Mouse (Mus musculus) forebrain, embryonic 16.5 days (tissue): ENCODE measurements at regions not wholly inside any gene's neighbourhood (a gene's known extent, or its start where the extent isn't known, plus 50 kb on each side); places are given as distances from the start of the nearest gene placed in this dataset.

Experiments
- ATAC-seq: fragments of 200-750 bp; cut with Nextera tagmentation; 2 replicates; pipeline ENCODE4 v1.8.0; 2017; ENCODE audit warnings: mild to moderate bottlenecking, moderate library complexity
- H3K27ac ChIP-seq: fragments of 300-500 bp; sonication (generic); 2 replicates; pipeline ENCODE4 v1.5.1; 2014; ENCODE audit warnings: low read length, control low read depth
- H3K27me3 ChIP-seq: fragments of 300-500 bp; sonication (generic); replicated peaks from 2 replicates; pipeline ENCODE4 v1.6.1; 2014; ENCODE audit warnings: low read length; ENCODE audit not compliant: control insufficient read depth, insufficient read depth
- H3K36me3 ChIP-seq: fragments of 300-500 bp; sonication (generic); 2 replicates; pipeline ENCODE4 v1.6.1; 2014; ENCODE audit not compliant: control insufficient read depth, insufficient read depth
- H3K4me1 ChIP-seq: fragments of 300-500 bp; sonication (generic); replicated peaks from 2 replicates; pipeline ENCODE4 v1.6.1; 2014; ENCODE audit warnings: low read length; ENCODE audit not compliant: control insufficient read depth, insufficient read depth
- H3K4me2 ChIP-seq: fragments of 300-500 bp; sonication (generic); 2 replicates; pipeline ENCODE4 v1.6.1; 2014; ENCODE audit warnings: mild to moderate bottlenecking, low read length, control low read depth
- H3K4me3 ChIP-seq: fragments of 300-500 bp; sonication (generic); replicated peaks from 2 replicates; pipeline ENCODE4 v1.5.1; 2014; ENCODE audit warnings: mild to moderate bottlenecking, low read length, control low read depth
- H3K9ac ChIP-seq: fragments of 300-500 bp; sonication (generic); replicated peaks from 2 replicates; pipeline ENCODE4 v1.6.1; 2014; ENCODE audit warnings: low read depth, low read length, control low read depth
- H3K9me3 ChIP-seq: fragments of 300-500 bp; sonication (generic); 2 replicates; pipeline ENCODE4 v1.6.1; 2016; ENCODE audit warnings: low read length; ENCODE audit not compliant: control insufficient read depth
- WGBS: fragments of 180-500 bp; shearing (Covaris S2); extraction: QIAGEN DNeasy Blood & Tissue Kit; methylation state at CpG from one replicate; pipeline ENCODE4 v1.1.7; 2014; 5-methylcytosine and 5-hydroxymethylcytosine counted together

- no peaks in the 10 kb centered on the region for H3K36me3 ChIP-seq
- no peaks in the 10 kb centered on the region for H3K27me3 ChIP-seq
- no peak overlapping the region for H3K9ac ChIP-seq
- no peak overlapping the region for H3K4me2 ChIP-seq
- H3K9me3 ChIP-seq = no peaks in the 10 kb centered on the region
- 51% methylated on average over 4 of the region's 4 CpGs for WGBS
- no peaks in the 10 kb centered on the region; the same call in 1 of the 2 replicates for H3K4me1 ChIP-seq
- no peak overlapping the region for H3K27ac ChIP-seq
- no peak for ATAC-seq
- H3K4me3 ChIP-seq = no peak overlapping the region
Measured at GRCm38 (mm10) chr14:100792094-100792493, 408.0 kb downstream of the Prr30 start.

- Histone ChIP-seq H3K9me3 (no peaks in the 10 kb centered on the region), H3K36me3 (no peaks in the 10 kb centered on the region), H3K4me2 (no peak overlapping the region), H3K27me3 (no peaks in the 10 kb centered on the region), H3K4me3 (no peak overlapping the region), H3K9ac (no peak overlapping the region), H3K4me1 (peaks cover 2% of the 10 kb centered on the region; the same call in 1 of the 2 replicates), H3K27ac (no peak overlapping the region)
- peak; percentile 86 for ATAC-seq
- 41% methylated on average over 3 of the region's 3 CpGs for WGBS
Measured at GRCm38 (mm10) chr14:100781882-100782281, 418.2 kb downstream of the Prr30 start.

GRCm38 (mm10) chr14:100753951-100754350, 446.2 kb downstream of the Prr30 start:
- H3K9ac ChIP-seq = no peak overlapping the region
- ATAC-seq = no peak
- WGBS = 33% methylated on average over 2 of the region's 2 CpGs
- H3K4me3 ChIP-seq = no peak overlapping the region
- H3K9me3 ChIP-seq = no peaks in the 10 kb centered on the region
- no peak overlapping the region for H3K4me2 ChIP-seq
- H3K36me3 ChIP-seq = no peaks in the 10 kb centered on the region
- H3K27me3 ChIP-seq = no peaks in the 10 kb centered on the region
- no peak overlapping the region for H3K27ac ChIP-seq
- H3K4me1 ChIP-seq = peaks cover 19% of the 10 kb centered on the region

- Histone ChIP-seq H3K9me3 (no peaks in the 10 kb centered on the region), H3K27me3 (no peaks in the 10 kb centered on the region), H3K4me2 (no peak overlapping the region), H3K9ac (no peak overlapping the region), H3K4me1 (peaks cover 19% of the 10 kb centered on the region), H3K4me3 (no peak overlapping the region), H3K36me3 (no peaks in the 10 kb centered on the region), H3K27ac (no peak overlapping the region)
- ATAC-seq = no peak
- 84% methylated on average over 10 of the region's 10 CpGs for WGBS
Measured at GRCm38 (mm10) chr14:100752746-100753145, 447.4 kb downstream of the Prr30 start.

- Histone ChIP-seq H3K4me3 (peak overlapping the region; percentile 45), H3K27me3 (no peaks in the 10 kb centered on the region), H3K36me3 (no peaks in the 10 kb centered on the region), H3K4me1 (peaks cover 19% of the 10 kb centered on the region), H3K9ac (peak overlapping the region; percentile 58), H3K27ac (peak overlapping the region; percentile 79), H3K9me3 (no peaks in the 10 kb centered on the region), H3K4me2 (peak overlapping the region; percentile 61)
- ATAC-seq = peak; percentile 96
- 12% methylated on average over 19 of the region's 19 CpGs for WGBS
Measured at GRCm38 (mm10) chr14:100749737-100750541, 450.2 kb downstream of the Prr30 start.

DNA sequence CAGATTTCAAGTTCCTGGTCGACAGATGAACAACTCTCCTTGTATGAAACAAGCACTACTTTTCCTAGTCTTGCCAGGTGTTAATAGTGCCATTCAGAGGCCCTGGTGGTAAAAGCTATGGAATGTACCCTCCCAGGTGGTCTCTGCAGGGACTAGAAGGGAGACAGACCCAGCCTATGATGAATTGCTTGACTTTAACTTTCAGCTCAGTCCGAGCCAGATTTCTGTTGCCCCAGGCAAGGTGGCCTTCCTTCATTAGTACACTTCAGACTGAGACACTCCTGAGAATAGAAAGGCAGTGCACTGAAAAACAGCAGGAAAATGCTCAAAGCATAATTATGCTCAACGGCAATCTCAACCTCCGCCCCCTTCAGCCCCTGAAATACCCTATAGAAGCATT, 450.8 kb upstream of the Klf12 start:
- Histone ChIP-seq H3K27ac (no peak overlapping the region), H3K4me1 (no peaks in the 10 kb centered on the region), H3K9ac (no peak overlapping the region), H3K27me3 (no peaks in the 10 kb centered on the region), H3K4me3 (no peak overlapping the region), H3K9me3 (no peaks in the 10 kb centered on the region), H3K36me3 (no peaks in the 10 kb centered on the region), H3K4me2 (no peak overlapping the region)
- ATAC-seq = no peak
- WGBS = 48% methylated on average over 4 of the region's 4 CpGs

- 85% methylated on average over 4 of the region's 4 CpGs for WGBS
- Histone ChIP-seq H3K4me3 (no peak overlapping the region), H3K9me3 (no peaks in the 10 kb centered on the region), H3K27ac (no peak overlapping the region), H3K4me1 (no peaks in the 10 kb centered on the region), H3K4me2 (no peak overlapping the region), H3K9ac (no peak overlapping the region), H3K27me3 (no peaks in the 10 kb centered on the region), H3K36me3 (no peaks in the 10 kb centered on the region)
- ATAC-seq = no peak
Measured at GRCm38 (mm10) chr14:100728433-100728832, 444.0 kb upstream of the Klf12 start.

- H3K9ac ChIP-seq = no peak overlapping the region
- H3K9me3 ChIP-seq = no peaks in the 10 kb centered on the region
- H3K4me1 ChIP-seq = no peaks in the 10 kb centered on the region
- no peaks in the 10 kb centered on the region for H3K27me3 ChIP-seq
- 77% methylated on average over 2 of the region's 2 CpGs for WGBS
- no peak overlapping the region for H3K27ac ChIP-seq
- H3K4me2 ChIP-seq = no peak overlapping the region
- H3K36me3 ChIP-seq = no peaks in the 10 kb centered on the region
- H3K4me3 ChIP-seq = no peak overlapping the region
- ATAC-seq = no peak
Measured at GRCm38 (mm10) chr14:100727701-100728100, 443.2 kb upstream of the Klf12 start.

- Histone ChIP-seq H3K27me3 (no peaks in the 10 kb centered on the region), H3K36me3 (no peaks in the 10 kb centered on the region), H3K4me2 (no peak overlapping the region), H3K9me3 (no peaks in the 10 kb centered on the region), H3K27ac (no peak overlapping the region), H3K4me3 (no peak overlapping the region), H3K9ac (no peak overlapping the region), H3K4me1 (no peaks in the 10 kb centered on the region)
- WGBS = 82% methylated on average over 8 of the region's 8 CpGs
- ATAC-seq = no peak
Measured at GRCm38 (mm10) chr14:100724962-100725361, 440.5 kb upstream of the Klf12 start.
